Mouse (Mus musculus) ES-Bruce4 (cell line): ENCODE results near the gene Etfb.
A peak's percentile ranks its signal among the peaks of the same experiment; 100 is the strongest.

Experiments used
- CTCF ChIP-seq: IDR thresholded peaks from one replicate; pipeline ENCODE4 v1.8.1; 2011; ENCODE audit warnings: low read depth, low read length
- POLR2A ChIP-seq: IDR thresholded peaks from one replicate; pipeline ENCODE4 v1.8.1; 2011; ENCODE audit warnings: low read length; ENCODE audit not compliant: insufficient read depth

- peak; percentile 91 for TF ChIP-seq CTCF
- TF ChIP-seq POLR2A = no peak
Measured at GRCm38 (mm10) chr7:43466099-43466694, 22.3 kb downstream of the Etfb start.
